Mouse (Mus musculus): ENCODE data around the gene Serp2.

DNA sequence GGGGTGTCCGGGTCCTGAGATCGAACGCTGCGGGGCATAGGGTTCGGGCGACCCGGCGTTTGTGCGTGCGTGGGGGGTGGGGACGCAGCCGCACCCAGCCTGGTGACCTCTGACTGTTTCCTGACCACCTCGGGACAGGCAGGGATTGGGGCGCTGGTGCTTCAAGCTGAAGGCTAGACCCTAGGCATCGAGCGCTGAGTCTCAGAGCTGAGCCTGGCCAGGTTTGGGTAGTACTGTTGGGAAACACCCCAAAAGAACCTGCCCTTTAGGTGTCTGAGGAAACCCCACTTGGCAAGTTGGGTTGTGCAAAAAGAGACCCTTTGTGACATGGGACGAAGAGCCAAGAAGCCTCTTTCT, at the start of gene Serp2:
- TF ChIP-seq CTCF (IDR thresholded peaks at IDR 0.05; ENCODE audit: insufficient read depth, low read length) (no peak), POLR2A (IDR thresholded peaks at IDR 0.05; ENCODE audit: borderline replicate concordance, extremely low read depth, low read depth, low read length) (no peak)
